Mouse (Mus musculus) kidney, adult 2 months (tissue): ENCODE results near the gene Mdga1.

Experiments used
- CTCF ChIP-seq: fragments of 200-500 bp; conservative IDR thresholded peaks from 2 replicates; pipeline ENCODE4 v1.5.1; 2011; ENCODE audit warnings: low read depth, mild to moderate bottlenecking, control low read depth, low read length, moderate library complexity, mixed read lengths; ENCODE audit not compliant: insufficient read depth, insufficient read length
- POLR2A ChIP-seq: fragments of 200-500 bp; IDR thresholded peaks from one replicate; pipeline ENCODE4 v1.6.1; 2011; ENCODE audit warnings: low read depth, low read length, control low read depth

DNA sequence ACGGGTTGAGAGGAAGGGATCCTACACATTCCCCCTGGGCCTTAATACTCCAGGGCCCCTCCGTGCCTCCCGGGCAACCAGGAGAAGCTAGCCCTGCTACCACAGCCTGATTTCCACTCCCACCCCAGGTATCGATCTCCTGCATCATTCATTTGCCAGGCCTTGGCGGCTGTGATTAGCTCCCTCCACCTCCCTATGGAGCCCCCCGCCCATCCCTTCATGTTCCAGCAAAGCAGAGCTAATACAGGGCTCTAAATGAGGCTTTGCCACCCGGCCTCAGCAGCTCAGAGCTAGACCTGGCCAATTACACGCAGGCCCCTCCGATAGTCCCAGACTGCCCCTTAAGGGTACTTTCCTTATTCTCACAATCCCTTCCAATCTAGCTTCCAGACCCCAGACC lies 86.5 kb downstream of the Mdga1 start:
- TF ChIP-seq POLR2A: no peak
- no peak for TF ChIP-seq CTCF
